Mouse (Mus musculus) thymus, adult 2 months (tissue): ENCODE measurements around the gene Msrb1. TPM values are rescaled to one million over a fixed set of nuclear protein-coding genes. Genes with fewer than 3 reads are reported as not detected.

ENCODE experiments used
- DNase-seq: peaks from one replicate; pipeline ENCODE4 v3.0.0; 2021
- H3K27ac ChIP-seq: fragments of 200-500 bp; 2 replicates; pipeline ENCODE4 v1.5.1; 2012; ENCODE audit warnings: low read length, control low read depth; ENCODE audit not compliant: control insufficient read depth, insufficient read depth
- H3K27me3 ChIP-seq: fragments of 200-500 bp; 2 replicates; pipeline ENCODE4 v1.6.1; 2012; ENCODE audit warnings: mild to moderate bottlenecking, low read length, moderate library complexity, mixed read lengths; ENCODE audit not compliant: control insufficient read depth, insufficient read depth
- H3K36me3 ChIP-seq: fragments of 200-500 bp; 2 replicates; pipeline ENCODE4 v1.6.1; 2012; ENCODE audit warnings: mild to moderate bottlenecking, low read length, moderate library complexity; ENCODE audit not compliant: control insufficient read depth, insufficient read depth
- H3K4me1 ChIP-seq: fragments of 200-500 bp; replicated peaks from 2 replicates; pipeline ENCODE4 v1.6.1; 2012; ENCODE audit warnings: low read length; ENCODE audit not compliant: control insufficient read depth, insufficient read depth
- H3K4me3 ChIP-seq: fragments of 200-500 bp; 2 replicates; pipeline ENCODE4 v1.5.1; 2012; ENCODE audit warnings: mild to moderate bottlenecking, low read length, control low read depth, moderate library complexity; ENCODE audit not compliant: control insufficient read depth, insufficient read depth
- CTCF ChIP-seq: fragments of 200-500 bp; IDR thresholded peaks from 2 replicates; pipeline ENCODE4 v1.5.1; 2012; ENCODE audit warnings: mild to moderate bottlenecking, control low read depth, low read length, moderate library complexity, borderline replicate concordance; ENCODE audit not compliant: control insufficient read depth, poor library complexity, insufficient read depth; ENCODE audit errors: extremely low read depth
- POLR2A ChIP-seq: fragments of 200-500 bp; IDR thresholded peaks from 2 replicates; pipeline ENCODE4 v1.6.1; 2012; ENCODE audit warnings: mild to moderate bottlenecking, low read length, control low read depth, moderate library complexity; ENCODE audit not compliant: control insufficient read depth, poor library complexity, insufficient read depth; ENCODE audit errors: extremely low read depth
- WGBS: fragments of 180-500 bp; shearing (Covaris S2); methylation state at CpG from one replicate; pipeline ENCODE4 v1.1.7; 2018; 5-methylcytosine and 5-hydroxymethylcytosine counted together
- polyA plus RNA-seq: library from polyadenylated mRNA; depleted of rRNA; stranded (reverse); fragments of >200 nt; gene quantifications from 2 replicates; pipeline ENCODE4 v1.2.3, GENCODE M21; 2012

Gene Msrb1
- polyA plus RNA-seq, 1 experiment, result 91.5 TPM

DNA sequence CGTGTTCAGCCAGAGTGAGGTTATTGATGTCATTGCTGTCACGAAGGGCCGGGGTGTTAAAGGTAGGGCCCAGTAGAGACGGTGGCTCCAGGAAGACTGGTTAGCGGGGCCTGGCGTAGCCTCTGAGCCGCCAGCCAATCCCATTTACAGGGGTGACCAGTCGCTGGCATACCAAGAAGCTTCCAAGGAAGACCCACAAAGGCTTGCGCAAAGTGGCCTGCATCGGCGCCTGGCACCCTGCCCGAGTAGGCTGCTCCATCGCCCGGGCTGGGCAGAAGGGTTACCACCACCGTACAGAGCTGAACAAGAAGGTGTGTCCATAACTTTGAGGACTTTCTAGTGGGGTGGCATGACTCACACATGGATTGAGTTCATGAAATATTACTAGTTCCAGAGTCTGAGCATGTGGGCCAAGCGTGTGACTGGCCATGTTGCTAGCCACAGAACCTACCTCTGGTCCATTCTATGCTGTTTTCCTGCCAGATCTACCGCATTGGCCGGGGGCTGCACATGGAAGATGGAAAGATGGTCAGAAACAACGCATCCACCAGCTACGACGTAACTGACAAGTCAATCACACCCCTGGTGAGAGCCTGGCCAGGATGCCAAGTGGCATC, 2.9 kb upstream of the Msrb1 start:
- WGBS, result 95% methylated on average over 21 of the region's 21 CpGs
- no peak for TF ChIP-seq POLR2A
- TF ChIP-seq CTCF, result no peak
- no peak for DNase-seq
- Histone ChIP-seq H3K27ac (no peak overlapping the region), H3K4me1 (peaks cover 12% of the 10 kb centered on the region), H3K27me3 (no peaks in the 10 kb centered on the region), H3K36me3 (no peaks in the 10 kb centered on the region), H3K4me3 (no peak overlapping the region)

DNA sequence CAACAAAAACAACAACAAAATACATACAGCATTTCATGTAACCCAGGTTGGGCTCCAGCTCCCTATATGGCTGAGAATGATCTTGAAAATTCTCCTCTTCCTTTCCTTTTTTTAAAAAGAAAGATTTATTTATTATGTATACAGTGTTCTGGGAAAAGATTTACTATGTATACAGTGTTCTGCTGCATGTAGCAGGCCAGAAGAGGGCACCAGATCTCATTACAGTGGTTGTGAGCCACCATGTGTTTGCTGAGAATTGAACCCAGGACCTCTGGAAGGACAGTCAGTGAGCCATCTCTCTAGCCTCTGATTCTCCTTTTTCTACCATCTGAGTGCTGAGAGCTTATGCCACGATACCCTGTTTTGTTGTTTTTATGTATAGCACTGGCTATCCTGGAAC, 1.9 kb upstream of the Msrb1 start:
- no peak for DNase-seq
- 95% methylated on average over 1 of the region's 1 CpGs for WGBS
- Histone ChIP-seq H3K36me3 (no peaks in the 10 kb centered on the region), H3K4me3 (no peak overlapping the region), H3K27ac (no peak overlapping the region), H3K27me3 (no peaks in the 10 kb centered on the region), H3K4me1 (peaks cover 12% of the 10 kb centered on the region)
- no peak for TF ChIP-seq CTCF

DNA sequence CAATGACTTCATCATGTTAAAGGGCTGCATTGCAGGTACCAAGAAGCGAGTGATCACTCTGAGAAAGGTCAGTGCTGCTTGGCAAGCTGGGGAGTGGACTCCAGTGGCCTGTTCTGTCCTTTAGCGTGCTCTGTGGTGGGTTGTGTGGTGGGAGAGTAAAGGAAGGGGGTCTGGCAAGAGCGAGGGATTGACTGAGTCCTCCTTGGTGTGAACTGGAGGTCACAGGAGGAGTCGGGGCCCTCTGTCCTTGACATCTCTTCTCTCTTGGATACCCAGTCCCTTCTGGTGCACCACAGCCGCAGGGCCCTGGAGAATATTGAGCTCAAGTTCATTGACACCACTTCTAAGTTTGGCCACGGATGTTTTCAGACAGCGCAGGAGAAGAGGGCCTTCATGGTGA, 996 bp upstream of the Msrb1 start:
- peaks cover 12% of the 10 kb centered on the region for H3K4me1 ChIP-seq
- H3K27me3 ChIP-seq, result no peaks in the 10 kb centered on the region
- H3K27ac ChIP-seq, result no peak overlapping the region

DNA sequence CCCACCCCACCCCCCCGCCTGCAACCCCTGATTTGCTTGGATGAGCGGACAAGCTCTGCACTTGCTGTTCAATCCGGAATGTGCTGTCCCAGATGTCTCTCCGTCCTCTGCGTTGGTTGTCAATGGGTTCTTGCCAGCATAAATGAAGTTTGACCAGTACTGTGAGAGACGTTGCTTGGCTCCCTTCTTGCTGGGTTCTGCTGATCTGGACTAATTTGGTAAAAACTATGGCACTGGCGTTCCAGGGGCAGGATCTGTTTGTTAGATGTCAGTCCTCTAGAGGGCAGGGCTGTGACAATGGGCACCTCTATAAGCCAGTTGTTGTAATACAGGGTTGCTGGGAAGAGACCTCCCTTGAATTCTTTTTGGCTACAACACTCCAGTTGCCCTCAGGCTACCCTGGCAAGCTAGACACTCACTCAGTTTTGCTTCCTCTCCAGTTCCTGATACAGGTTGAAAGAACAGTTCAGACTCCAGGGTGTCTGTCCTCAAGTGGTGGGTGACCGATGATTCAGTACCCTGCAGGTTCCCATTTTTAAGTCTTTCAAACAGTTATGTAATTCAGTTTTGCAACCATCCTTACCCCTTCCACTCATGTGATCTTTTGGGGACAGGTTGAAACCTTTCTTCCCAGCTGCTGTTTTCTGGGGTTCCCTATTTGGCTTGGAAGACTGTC, 831 bp downstream of the Msrb1 start:
- Histone ChIP-seq H3K36me3 (no peaks in the 10 kb centered on the region; the same call in 1 of the 2 replicates), H3K27me3 (no peaks in the 10 kb centered on the region), H3K4me1 (peaks cover 12% of the 10 kb centered on the region), H3K4me3 (peak overlapping the region; percentile 79), H3K27ac (no peak overlapping the region)
- no peak for TF ChIP-seq POLR2A
- TF ChIP-seq CTCF, result no peak
- DNase-seq, result no peak
- 39% methylated on average over 8 of the region's 8 CpGs for WGBS

More for the DNA sequence above, 996 bp upstream of the Msrb1 start:
- Histone ChIP-seq H3K36me3 (no peaks in the 10 kb centered on the region; the same call in 1 of the 2 replicates), H3K4me3 (no peak overlapping the region)
- no peak for TF ChIP-seq POLR2A
- TF ChIP-seq CTCF, result no peak
- WGBS, result 98% methylated on average over 7 of the region's 7 CpGs
- DNase-seq, result no peak

DNA sequence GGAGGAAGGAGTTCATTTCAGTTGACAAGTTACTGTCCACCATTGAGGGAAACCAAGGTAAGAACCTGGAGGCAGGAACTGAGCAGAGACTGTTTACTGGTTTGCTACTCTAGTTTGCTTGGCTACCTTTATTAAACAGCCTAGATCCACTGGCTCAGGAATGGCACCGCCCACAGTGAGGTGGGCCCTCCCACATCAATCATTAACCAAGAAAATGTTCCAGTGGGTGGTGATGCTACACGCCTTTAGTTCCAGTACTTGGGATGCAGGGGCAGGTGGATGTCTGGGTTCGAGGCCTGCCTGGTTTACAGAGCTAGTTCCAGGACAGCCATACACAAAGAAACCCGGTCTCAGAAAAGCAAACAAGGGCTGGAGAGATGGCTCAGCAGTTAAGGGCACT, 1.8 kb downstream of the Msrb1 start:
- H3K36me3 ChIP-seq, result no peaks in the 10 kb centered on the region; the same call in 1 of the 2 replicates
- H3K27ac ChIP-seq, result no peak overlapping the region
- H3K27me3 ChIP-seq, result no peaks in the 10 kb centered on the region
- H3K4me3 ChIP-seq, result no peak overlapping the region
- 96% methylated on average over 4 of the region's 4 CpGs for WGBS
- DNase-seq, result no peak
- peaks cover 12% of the 10 kb centered on the region for H3K4me1 ChIP-seq
- TF ChIP-seq CTCF (no peak), POLR2A (no peak)

DNA sequence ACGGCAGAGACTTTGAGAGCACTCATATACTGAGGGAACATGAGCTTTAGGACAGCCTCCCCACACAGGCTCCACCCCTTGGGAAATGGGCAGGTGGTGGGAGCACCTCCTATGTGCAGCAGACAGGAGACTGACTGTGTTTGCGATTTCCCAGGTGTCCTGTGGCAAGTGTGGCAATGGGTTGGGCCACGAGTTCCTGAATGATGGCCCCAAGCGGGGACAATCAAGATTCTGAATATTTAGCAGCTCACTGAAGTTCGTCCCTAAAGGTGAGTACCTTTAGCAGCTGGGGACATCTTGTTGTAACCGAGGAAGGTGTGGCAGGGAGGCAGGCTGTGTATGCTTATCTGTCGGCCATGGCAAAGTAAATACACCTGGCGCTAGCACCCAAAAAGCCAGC, 3.5 kb downstream of the Msrb1 start:
- Histone ChIP-seq H3K4me3 (no peak overlapping the region), H3K4me1 (peaks cover 12% of the 10 kb centered on the region), H3K36me3 (no peaks in the 10 kb centered on the region; the same call in 1 of the 2 replicates), H3K27ac (no peak overlapping the region), H3K27me3 (no peaks in the 10 kb centered on the region)
- no peak for DNase-seq
- TF ChIP-seq CTCF, result no peak
- TF ChIP-seq POLR2A, result no peak
- 91% methylated on average over 8 of the region's 8 CpGs for WGBS

DNA sequence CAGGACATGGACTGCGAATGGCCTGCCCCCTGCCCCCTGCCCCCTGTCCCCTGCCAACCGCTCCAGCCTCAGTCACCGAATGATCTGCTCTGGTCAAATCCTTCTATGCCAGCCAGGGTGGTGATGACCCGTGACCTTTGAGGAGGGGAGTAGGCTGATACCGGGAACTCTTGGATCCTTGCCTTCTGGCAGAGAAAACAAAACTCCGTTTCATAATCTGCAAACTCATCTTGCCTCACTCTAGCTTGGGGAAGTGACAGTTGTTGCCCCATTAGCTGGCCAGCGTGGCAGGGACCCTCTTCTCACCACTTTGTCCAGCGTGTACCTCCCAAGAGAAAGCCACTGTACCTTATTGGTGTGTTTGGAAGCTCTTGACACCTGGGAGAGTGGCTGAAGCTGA, 5.9 kb downstream of the Msrb1 start:
- Histone ChIP-seq H3K36me3 (no peaks in the 10 kb centered on the region; the same call in 1 of the 2 replicates), H3K27me3 (no peaks in the 10 kb centered on the region), H3K4me1 (peaks cover 1% of the 10 kb centered on the region), H3K27ac (no peak overlapping the region), H3K4me3 (no peak overlapping the region)
- DNase-seq, result no peak
- WGBS, result 91% methylated on average over 8 of the region's 8 CpGs
- no peak for TF ChIP-seq POLR2A
- TF ChIP-seq CTCF, result no peak
